9 mouse cellular contexts compared by ENCODE assay signal in genomic region chr7:144684467-144684866, GRCm38 (mm10).
DNase-seq lines count a peak whose midpoint lies in the region; ATAC-seq lines count a peak whose summit lies in the region.
"Had no signal": no experiment of that assay in that cellular context is flagged by ENCODE, and none has a peak within 500 bp of the region (broad histone marks: within the 10 kb centered on the region; RNA-seq: fewer than 3 reads in every experiment).

No protein-coding gene starts in this region.

- ATAC-seq in forebrain, embryonic 11.5 days (replicated peaks; ENCODE audit: low FRiP score), result peak; percentile 73
- peak; percentile 74; the same call in 1 of the 2 replicates for ATAC-seq in midbrain, embryonic 13.5 days
- no peak for ATAC-seq in CD4-positive, CD25-positive, alpha-beta regulatory T cell, adult 4 months

- H3K27me3 ChIP-seq in forebrain, embryonic 11.5 days (ENCODE audit: control insufficient read depth, insufficient read depth, low read length), result peaks cover 3% of the 10 kb centered on the region
- peaks cover 14% of the 10 kb centered on the region for H3K27me3 ChIP-seq in midbrain, embryonic 13.5 days

- H3K36me3 ChIP-seq in forebrain, embryonic 11.5 days (ENCODE audit: control insufficient read depth, insufficient read depth, low read length), result no peaks in the 10 kb centered on the region
- H3K36me3 ChIP-seq in midbrain, embryonic 13.5 days, result no peaks in the 10 kb centered on the region

- H3K9me3 ChIP-seq in forebrain, embryonic 11.5 days (ENCODE audit: control insufficient read depth, low read length), result no peaks in the 10 kb centered on the region; the same call in 1 of the 2 replicates
- no peaks in the 10 kb centered on the region for H3K9me3 ChIP-seq in midbrain, embryonic 13.5 days

- H3K9ac ChIP-seq in forebrain, embryonic 11.5 days (ENCODE audit: low read length), result no peak overlapping the region
- H3K9ac ChIP-seq in midbrain, embryonic 13.5 days (replicated peaks), result no peak overlapping the region

- peak; percentile 62 for DNase-seq in adrenal gland, postnatal 14 days
- DNase-seq in adrenal gland, adult 8-10 months, result no peak
- peak; percentile 25 to 34 for DNase-seq in left cerebral cortex, postnatal 14 days (ENCODE audit: low spot score in 2 of 2)
- DNase-seq in left cerebral cortex, postnatal 36 days (ENCODE audit: low spot score in 2 of 2), result no peak
- DNase-seq in forebrain, embryonic 11.5 days (ENCODE audit: low spot score), result no peak
- DNase-seq in urinary bladder, adult 2 months (ENCODE audit: low spot score), result no peak
- DNase-seq: thymus, adult 18-20 months had no signal

- no peak overlapping the region for H3K27ac ChIP-seq in forebrain, embryonic 11.5 days (ENCODE audit: low read depth, low read length)
- no peak overlapping the region for H3K27ac ChIP-seq in midbrain, embryonic 13.5 days

- no peak overlapping the region for H3K4me2 ChIP-seq in forebrain, embryonic 11.5 days (ENCODE audit: low read depth, low read length, severe bottlenecking)
- H3K4me2 ChIP-seq in midbrain, embryonic 13.5 days (replicated peaks), result no peak overlapping the region

- H3K4me1 ChIP-seq in forebrain, embryonic 11.5 days (replicated peaks; ENCODE audit: control insufficient read depth, insufficient read depth, low read length), result peaks cover 6% of the 10 kb centered on the region
- peaks cover 17% of the 10 kb centered on the region; the same call in 1 of the 2 replicates for H3K4me1 ChIP-seq in midbrain, embryonic 13.5 days (replicated peaks)

- intact Hi-C loops in left cerebral cortex, postnatal 14 days (cut with DNase I), result no loop called here
- intact Hi-C loops in left cerebral cortex, postnatal 36 days (cut with DNase I), result no loop called here

- H3K4me3 ChIP-seq in forebrain, embryonic 11.5 days (ENCODE audit: low read depth, low read length), result no peak overlapping the region
- no peak overlapping the region for H3K4me3 ChIP-seq in midbrain, embryonic 13.5 days (replicated peaks)

- 50% methylated on average over 5 of the region's 5 CpGs for WGBS in forebrain, embryonic 11.5 days
- WGBS in midbrain, embryonic 13.5 days, result 25% methylated on average over 5 of the region's 5 CpGs

Comparison
In these comparisons a context has a peak if more than half of its experiments do, and no peak if none do; other contexts are left out.
1. DNase-seq: peak in adrenal gland, postnatal 14 days (single experiment) and left cerebral cortex, postnatal 14 days (2 of 2); none in adrenal gland, adult 8-10 months (single experiment), left cerebral cortex, postnatal 36 days (0 of 2), forebrain, embryonic 11.5 days (single experiment) and urinary bladder, adult 2 months (single experiment).